Comparison of ENCODE assay signal across 8 mouse cellular contexts in genomic region chr8:11635012-11635577, GRCm38 (mm10). TPM values are rescaled to one million over a fixed set of nuclear protein-coding genes. Genes with fewer than 3 reads are reported as not detected.
DNase-seq lines count a peak whose midpoint lies in the region; ATAC-seq lines count a peak whose summit lies in the region.

No protein-coding gene starts in this region.

- intact Hi-C loops in left cerebral cortex, postnatal 10 days (cut with DNase I) = loop anchor here (5.0 kb wide), 2 partner anchors 62 to 78 kb away; partner anchors contain the start of gene Ing1

- peak; percentile 48 for ATAC-seq in common myeloid progenitor, adult 5-6 weeks (replicated peaks; ENCODE audit: low read depth, poor library complexity, severe bottlenecking)
- peak; percentile 52 for ATAC-seq in megakaryocyte progenitor cell, adult 5-6 weeks (replicated peaks; ENCODE audit: poor library complexity)

- DNase-seq in adrenal gland, adult (ENCODE audit: inconsistent age in 2 of 2, low spot score in 1 of 2) = peak; percentile 92 to 94
- DNase-seq in gastrocnemius, adult 8-10 months (ENCODE audit: low spot score in 2 of 2) = peak; percentile 64 to 77
- DNase-seq in induced T-regulatory cell, adult 2 months (ENCODE audit: low read depth) = peak; percentile 94
- DNase-seq in left cerebral cortex, postnatal 10 days (ENCODE audit: extremely low spot score in 1 of 2, low spot score in 2 of 2) = peak; percentile 84 to 95
- DNase-seq in right cerebral cortex, postnatal 25 days = peak; percentile 86
- DNase-seq in urinary bladder, postnatal 36 days (ENCODE audit: low spot score in 2 of 2) = peak; percentile 68 to 76

RNA-seq across cellular contexts. Expression of gene Ankrd10, which starts 0.5 kb away (rescaled TPM):
- total RNA-seq in common myeloid progenitor, adult 5-6 weeks (2017) = 85.5 and 98.0 TPM in 2 replicates
- 10 to 100 TPM in 2 of 4 experiments, 1 to 10 TPM in 2; 9.1 to 13.0 (median 11.0) TPM for total RNA-seq in gastrocnemius, adult 8-10 months (2022)
- 10 to 100 TPM; 62.8 to 64.7 TPM for total RNA-seq in left cerebral cortex, postnatal 10 days (2021)
- 87.0 and 98.7 TPM in 2 replicates for total RNA-seq in megakaryocyte progenitor cell, adult 5-6 weeks (2015)
- total RNA-seq in megakaryocyte progenitor cell, adult 5-6 weeks (2017) = 63.9 and 67.6 TPM in 2 replicates

Comparison
In these comparisons a context has a peak if more than half of its experiments do, and no peak if none do; other contexts are left out.
1. Peak in every context shown above with its lines: DNase-seq and ATAC-seq.